Comparison of ENCODE assay signal across 8 mouse cellular contexts in genomic region chr17:33810334-33811141, GRCm38 (mm10). TPM values are rescaled to one million over a fixed set of nuclear protein-coding genes. Genes with fewer than 3 reads are reported as not detected.
DNase-seq lines count a peak whose midpoint lies in the region; ATAC-seq and TF ChIP-seq lines count a peak whose summit lies in the region.

Kank3 (plus strand) TSS chr17:33810519.

- peak within 1 kb of the TSS; percentile 75 for H3K27ac ChIP-seq in hindbrain, embryonic 10.5 days
- H3K27ac ChIP-seq in lung, postnatal 0 days (ENCODE audit: low read length): peak within 1 kb of the TSS; percentile 92

- 1% methylated on average over 36 of the region's 36 CpGs for WGBS in hindbrain, embryonic 10.5 days
- 0% methylated on average over 36 of the region's 36 CpGs for WGBS in lung, postnatal 0 days

- H3K27me3 ChIP-seq in hindbrain, embryonic 10.5 days (ENCODE audit: insufficient read depth, poor library complexity, severe bottlenecking): peaks cover 23% of the 10 kb centered on the region
- no peaks in the 10 kb centered on the region for H3K27me3 ChIP-seq in lung, postnatal 0 days (replicated peaks; ENCODE audit: insufficient read depth, low read length)

- peak; percentile 13; the same call in 1 of the 2 replicates for TF ChIP-seq CTCF in lung, postnatal 0 days (IDR thresholded peaks at IDR 0.05)

- ATAC-seq in frontal cortex, adult (ENCODE audit: low TSS enrichment): peak; percentile 100
- peak; percentile 94 for ATAC-seq in lung, postnatal 0 days

- peak within 1 kb of the TSS; percentile 75 for H3K9ac ChIP-seq in lung, postnatal 0 days (replicated peaks; ENCODE audit: low read depth)

- H3K4me1 ChIP-seq in hindbrain, embryonic 10.5 days (replicated peaks): peaks cover 20% of the 10 kb centered on the region
- peaks cover 23% of the 10 kb centered on the region; the same call in 1 of the 2 replicates for H3K4me1 ChIP-seq in lung, postnatal 0 days (ENCODE audit: insufficient read depth, low read depth, low read length)

- peak within 1 kb of the TSS; percentile 64 for H3K4me3 ChIP-seq in hindbrain, embryonic 10.5 days
- H3K4me3 ChIP-seq in lung, postnatal 0 days (ENCODE audit: low read depth, low read length): peak within 1 kb of the TSS; percentile 76

- DNase-seq in MN1 (ENCODE audit: low spot score): peak; percentile 99
- peak; percentile 80 for DNase-seq in cerebellum, adult 9-10 months
- peak; percentile 92 for DNase-seq in hindbrain, embryonic 10.5 days (ENCODE audit: low spot score)
- peak; percentile 93 for DNase-seq in layer of hippocampus, adult 9-11 months
- DNase-seq in lung, postnatal 0 days (ENCODE audit: low spot score): peak; percentile 95
- DNase-seq in ovary, postnatal 14 days (ENCODE audit: low spot score): peak; percentile 93
- peak; percentile 88 for DNase-seq in thymus, postnatal 14 days

- peak; percentile 86 for TF ChIP-seq EP300 in lung, postnatal 0 days (IDR thresholded peaks at IDR 0.05)

- no peaks in the 10 kb centered on the region for H3K9me3 ChIP-seq in hindbrain, embryonic 10.5 days
- H3K9me3 ChIP-seq in lung, postnatal 0 days (ENCODE audit: low read length): no peaks in the 10 kb centered on the region

- no peaks in the 10 kb centered on the region; the same call in 1 of the 2 replicates for H3K36me3 ChIP-seq in hindbrain, embryonic 10.5 days
- H3K36me3 ChIP-seq in lung, postnatal 0 days (ENCODE audit: insufficient read depth, low read length): no peaks in the 10 kb centered on the region

- H3K4me2 ChIP-seq in lung, postnatal 0 days (replicated peaks; ENCODE audit: low read depth, low read length): peak within 1 kb of the TSS; percentile 81

RNA-seq across cellular contexts. Expression of gene Kank3, which starts in this region (rescaled TPM):
- polyA plus RNA-seq in hindbrain, embryonic 10.5 days (2016; fragmentation: Nextera tagmentation; extraction: Ambion mirVana): 26.2 and 28.5 TPM in 2 replicates
- polyA plus RNA-seq in lung, postnatal 0 days (2015; fragmentation: Nextera tagmentation; extraction: Ambion mirVana): 186 and 211 TPM in 2 replicates

Comparison
In these comparisons a context has a peak if more than half of its experiments do, and no peak if none do; other contexts are left out.
1. Peak in every context shown above with its lines: DNase-seq, ATAC-seq, H3K4me3 ChIP-seq and H3K27ac ChIP-seq.